Mouse (Mus musculus) ES-CJ7 (cell line): ENCODE results near the gene Akp3.

Source experiments
- DNase-seq: peaks from one replicate; pipeline ENCODE4 v3.0.0; 2011; ENCODE audit warnings: low read depth, low spot score

Gene Akp3

DNA sequence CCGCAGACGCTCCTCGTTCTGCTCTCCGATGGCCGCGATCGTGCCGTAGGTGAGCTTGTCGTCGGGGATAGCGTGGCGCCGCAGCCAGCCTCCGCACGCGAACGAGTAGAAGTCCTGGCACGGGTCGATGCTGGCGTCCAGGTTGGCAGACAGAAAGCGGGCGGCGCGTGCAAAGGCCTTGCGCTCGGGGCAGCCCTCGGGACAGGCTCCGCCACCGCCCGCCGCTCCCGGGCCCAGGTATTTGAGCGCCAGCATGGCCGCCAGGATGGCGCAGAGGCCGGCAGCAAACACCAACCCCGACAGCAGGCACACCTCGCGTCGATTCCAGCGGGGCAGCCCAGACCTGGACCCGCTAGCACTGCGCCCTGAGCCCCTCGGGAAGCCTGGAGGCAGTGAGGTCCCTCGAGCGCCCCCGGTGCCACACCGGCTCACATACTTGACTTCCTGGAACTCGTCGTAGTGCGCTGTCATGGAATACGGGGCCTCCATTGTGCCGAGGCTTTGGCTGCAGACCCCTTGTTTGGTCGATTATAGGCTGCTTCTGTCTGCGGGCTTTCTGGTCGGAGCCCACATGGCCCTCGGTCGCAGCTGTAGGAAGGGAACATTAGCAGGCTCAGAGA, 29.8 kb downstream of the Akp3 start:
- peak; percentile 61 for DNase-seq

- peak; percentile 50 for DNase-seq
These were observed 30.9 kb downstream of the Akp3 start for GRCm38 (mm10) chr1:87155531-87156198.

DNA sequence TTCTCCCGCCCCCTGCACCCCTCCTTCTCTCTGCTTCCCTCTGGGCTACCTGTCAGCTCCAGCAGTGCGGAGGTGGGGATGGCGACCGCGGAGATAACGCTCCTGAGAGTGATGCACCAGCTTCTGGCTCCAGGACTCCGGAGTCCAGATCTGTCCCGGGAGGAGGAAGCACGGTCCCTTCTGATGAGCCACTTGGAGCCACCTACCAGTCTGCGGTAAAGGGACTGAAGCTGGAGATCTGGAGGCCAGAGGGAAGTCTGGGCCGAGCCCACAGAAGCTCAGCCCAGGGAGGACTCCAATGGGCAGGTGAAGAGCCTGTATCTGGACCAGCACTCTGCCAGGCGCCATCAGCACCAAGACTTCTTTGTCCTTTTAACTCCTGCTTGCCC, 31.4 kb downstream of the Akp3 start, which contains the start of gene Ecel1:
TSS of gene Ecel1 (minus strand) at position 323 of the 389 bp plus-strand sequence.
- DNase-seq: peak; percentile 34

- DNase-seq: no peak
These were observed 34.6 kb downstream of the Akp3 start for GRCm38 (mm10) chr1:87159396-87159795.

GRCm38 (mm10) chr1:87164164-87164795, 39.5 kb downstream of the Akp3 start:
- no peak for DNase-seq

- no peak for DNase-seq
These were observed 40.0 kb downstream of the Akp3 start for GRCm38 (mm10) chr1:87164796-87165184.

- DNase-seq: no peak
These were observed 45.7 kb downstream of the Akp3 start for GRCm38 (mm10) chr1:87170458-87170857.

GRCm38 (mm10) chr1:87171312-87171711, 46.5 kb downstream of the Akp3 start:
- no peak for DNase-seq

- DNase-seq: no peak
These were observed 47.5 kb downstream of the Akp3 start for GRCm38 (mm10) chr1:87172316-87172715.

- peak; percentile 83 for DNase-seq
These were observed 49.5 kb downstream of the Akp3 start for GRCm38 (mm10) chr1:87174006-87174955.

DNA sequence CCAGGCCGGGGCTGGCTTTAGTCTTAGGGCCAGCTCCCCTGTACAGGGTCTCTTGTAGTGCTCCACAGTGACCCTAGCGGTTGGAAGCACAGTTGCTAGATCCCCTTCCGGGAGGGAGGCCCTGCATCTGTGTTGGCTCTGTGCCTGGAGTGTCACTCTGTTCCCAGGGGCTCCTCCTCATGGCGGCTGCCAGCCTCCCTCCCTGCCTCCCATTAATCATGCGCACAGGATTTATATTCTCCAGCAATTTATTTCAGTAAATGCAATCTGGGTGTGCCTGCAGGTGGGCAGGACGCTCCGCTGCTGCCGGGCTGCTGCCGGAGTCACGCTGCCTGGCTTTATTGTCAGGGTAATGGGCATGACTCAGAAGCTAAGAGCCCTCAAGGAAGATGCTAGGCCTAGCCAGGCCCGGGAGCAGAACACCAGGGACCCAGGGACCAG, 51.1 kb downstream of the Akp3 start:
- DNase-seq: peak; percentile 88
